Mouse (Mus musculus): ENCODE data around the gene Spata31d1d. TPM values are rescaled to one million over a fixed set of nuclear protein-coding genes. Genes with fewer than 3 reads are reported as not detected.
"Not testable (repeated sequence)": the region's sequence is repeated elsewhere in the genome, so short reads cannot be mapped to it uniquely, and the experiment has no call there.

Gene Spata31d1d
- polyA plus RNA-seq, 1 experiment from 2014 or later, result not detected

DNA sequence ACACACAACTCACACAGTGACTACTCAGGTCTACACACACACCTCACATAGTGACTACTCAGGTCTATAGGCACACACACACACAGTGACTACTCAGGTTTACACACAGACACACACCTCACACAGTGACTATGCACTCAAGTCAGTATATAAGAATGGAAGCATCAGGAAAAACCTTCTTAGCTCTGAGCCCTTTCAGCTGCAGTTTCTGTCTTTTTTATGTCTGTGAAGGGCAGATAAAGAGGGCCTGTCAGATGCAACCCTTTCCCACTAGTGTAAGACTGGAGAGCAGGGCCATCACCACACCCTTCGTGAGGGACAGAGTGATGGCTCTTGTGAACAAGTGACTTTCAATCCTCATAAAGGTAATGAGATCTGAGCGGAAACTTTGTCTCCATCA lies 6.9 kb upstream of the Spata31d1d start:
- no peak overlapping the region for H3K27ac ChIP-seq (ENCODE audit: low read depth, low read length)
- no peak for ATAC-seq
- H3K27me3 ChIP-seq (replicated peaks; ENCODE audit: control insufficient read depth, insufficient read depth, low read length), result no peaks in the 10 kb centered on the region
- no peaks in the 10 kb centered on the region for H3K9me3 ChIP-seq (ENCODE audit: control insufficient read depth)
- H3K9ac ChIP-seq (ENCODE audit: low read depth, low read length), result no peak overlapping the region
- H3K4me2 ChIP-seq (replicated peaks; ENCODE audit: low read depth), result no peak overlapping the region
- no peak for TF ChIP-seq CTCF (IDR thresholded peaks at IDR 0.05; ENCODE audit: low read depth)
- no peak overlapping the region for H3K4me3 ChIP-seq (ENCODE audit: low read depth, low read length)
- H3K4me1 ChIP-seq (replicated peaks; ENCODE audit: control insufficient read depth, insufficient read depth, low read length), result no peaks in the 10 kb centered on the region
- H3K36me3 ChIP-seq (ENCODE audit: control insufficient read depth, insufficient read depth), result no peaks in the 10 kb centered on the region
- WGBS, result 80% methylated on average over 2 of the region's 2 CpGs

DNA sequence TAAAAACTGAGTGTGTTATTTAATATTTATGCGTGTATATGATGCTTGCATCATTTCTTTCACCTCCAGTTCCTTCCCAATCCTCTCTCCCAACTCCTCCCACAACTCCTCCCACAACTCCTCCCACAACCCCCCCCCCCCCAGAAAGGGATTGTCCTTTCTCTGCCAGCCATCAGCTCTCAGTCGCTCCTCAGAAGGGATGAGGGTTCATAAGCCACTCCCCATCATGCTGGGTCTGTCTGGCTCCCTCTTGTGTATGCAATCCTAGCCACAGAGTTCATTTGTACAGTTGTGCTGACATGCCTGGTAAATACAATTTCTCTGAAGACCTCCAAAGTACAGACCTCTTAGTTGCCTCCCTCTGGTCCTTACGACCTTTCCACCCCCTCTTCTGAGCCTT lies 3.6 kb upstream of the Spata31d1d start:
- Histone ChIP-seq H3K4me3 (ENCODE audit: low read depth, low read length) (no peak overlapping the region), H3K27ac (ENCODE audit: low read depth, low read length) (no peak overlapping the region), H3K36me3 (ENCODE audit: control insufficient read depth, insufficient read depth) (no peaks in the 10 kb centered on the region), H3K27me3 (replicated peaks; ENCODE audit: control insufficient read depth, insufficient read depth, low read length) (no peaks in the 10 kb centered on the region), H3K4me2 (replicated peaks; ENCODE audit: low read depth) (no peak overlapping the region), H3K9me3 (ENCODE audit: control insufficient read depth) (no peaks in the 10 kb centered on the region), H3K4me1 (replicated peaks; ENCODE audit: control insufficient read depth, insufficient read depth, low read length) (no peaks in the 10 kb centered on the region), H3K9ac (ENCODE audit: low read depth, low read length) (no peak overlapping the region)
- peak; percentile 69 for ATAC-seq
- TF ChIP-seq CTCF (IDR thresholded peaks at IDR 0.05; ENCODE audit: low read depth), result peak; percentile 62
- WGBS, result 17% methylated on average over 3 of the region's 3 CpGs

DNA sequence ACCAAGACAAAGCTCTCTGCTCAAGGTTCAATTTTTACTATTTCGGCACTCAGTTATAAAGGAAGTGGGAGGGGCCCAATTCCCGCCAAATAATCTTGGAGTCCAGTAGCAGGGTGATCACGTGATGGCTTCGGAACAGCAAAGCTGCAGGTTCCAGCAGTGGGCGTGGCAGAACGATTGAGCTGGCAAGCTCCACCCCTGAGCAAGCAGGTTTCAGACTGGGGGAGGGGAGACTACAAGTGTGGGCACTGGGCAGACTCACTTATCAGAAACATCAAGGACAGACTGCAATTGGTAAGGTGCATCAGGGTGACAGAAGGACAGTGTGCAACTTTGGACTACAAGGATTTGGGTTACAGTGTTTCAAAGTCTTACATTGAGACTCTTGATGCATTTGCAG lies 2.8 kb upstream of the Spata31d1d start:
- H3K9ac ChIP-seq (ENCODE audit: low read depth, low read length); H3K27me3 ChIP-seq (replicated peaks; ENCODE audit: control insufficient read depth, insufficient read depth, low read length); ATAC-seq; H3K4me1 ChIP-seq (replicated peaks; ENCODE audit: control insufficient read depth, insufficient read depth, low read length); H3K9me3 ChIP-seq (ENCODE audit: control insufficient read depth); H3K27ac ChIP-seq (ENCODE audit: low read depth, low read length); H3K4me2 ChIP-seq (replicated peaks; ENCODE audit: low read depth); H3K36me3 ChIP-seq (ENCODE audit: control insufficient read depth, insufficient read depth); H3K4me3 ChIP-seq (ENCODE audit: low read depth, low read length): not testable (repeated sequence)
- 11% methylated on average over 6 of the region's 6 CpGs for WGBS

DNA sequence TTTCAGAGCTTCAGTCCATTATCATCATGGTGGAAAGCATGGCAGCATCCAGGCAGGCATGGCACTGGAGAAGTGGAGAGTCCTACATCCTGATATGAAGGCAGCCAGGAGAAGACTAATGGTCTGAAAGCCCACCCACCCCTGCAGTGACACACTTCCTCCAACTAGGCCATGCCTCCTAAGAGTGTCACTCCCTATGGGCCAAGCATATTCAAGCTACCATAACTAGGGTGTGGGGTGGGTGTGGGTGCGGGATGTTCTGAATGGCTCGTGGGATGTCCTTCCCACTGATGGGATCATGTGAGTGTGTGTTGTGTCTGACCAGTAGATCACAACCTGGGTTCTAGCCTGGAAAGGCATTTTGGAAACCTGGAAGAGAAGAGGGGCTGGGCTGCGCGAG lies 2.4 kb upstream of the Spata31d1d start:
- Histone ChIP-seq H3K9ac (ENCODE audit: low read depth, low read length) (no peak overlapping the region), H3K27ac (ENCODE audit: low read depth, low read length) (no peak overlapping the region), H3K36me3 (ENCODE audit: control insufficient read depth, insufficient read depth) (no peaks in the 10 kb centered on the region), H3K9me3 (ENCODE audit: control insufficient read depth) (no peaks in the 10 kb centered on the region), H3K4me3 (ENCODE audit: low read depth, low read length) (no peak overlapping the region), H3K4me1 (replicated peaks; ENCODE audit: control insufficient read depth, insufficient read depth, low read length) (no peaks in the 10 kb centered on the region), H3K4me2 (replicated peaks; ENCODE audit: low read depth) (no peak overlapping the region), H3K27me3 (replicated peaks; ENCODE audit: control insufficient read depth, insufficient read depth, low read length) (no peaks in the 10 kb centered on the region)
- no peak for TF ChIP-seq CTCF (IDR thresholded peaks at IDR 0.05; ENCODE audit: low read depth)
- ATAC-seq, result no peak; the same call in 1 of the 2 replicates
- 80% methylated on average over 2 of the region's 4 CpGs for WGBS

DNA sequence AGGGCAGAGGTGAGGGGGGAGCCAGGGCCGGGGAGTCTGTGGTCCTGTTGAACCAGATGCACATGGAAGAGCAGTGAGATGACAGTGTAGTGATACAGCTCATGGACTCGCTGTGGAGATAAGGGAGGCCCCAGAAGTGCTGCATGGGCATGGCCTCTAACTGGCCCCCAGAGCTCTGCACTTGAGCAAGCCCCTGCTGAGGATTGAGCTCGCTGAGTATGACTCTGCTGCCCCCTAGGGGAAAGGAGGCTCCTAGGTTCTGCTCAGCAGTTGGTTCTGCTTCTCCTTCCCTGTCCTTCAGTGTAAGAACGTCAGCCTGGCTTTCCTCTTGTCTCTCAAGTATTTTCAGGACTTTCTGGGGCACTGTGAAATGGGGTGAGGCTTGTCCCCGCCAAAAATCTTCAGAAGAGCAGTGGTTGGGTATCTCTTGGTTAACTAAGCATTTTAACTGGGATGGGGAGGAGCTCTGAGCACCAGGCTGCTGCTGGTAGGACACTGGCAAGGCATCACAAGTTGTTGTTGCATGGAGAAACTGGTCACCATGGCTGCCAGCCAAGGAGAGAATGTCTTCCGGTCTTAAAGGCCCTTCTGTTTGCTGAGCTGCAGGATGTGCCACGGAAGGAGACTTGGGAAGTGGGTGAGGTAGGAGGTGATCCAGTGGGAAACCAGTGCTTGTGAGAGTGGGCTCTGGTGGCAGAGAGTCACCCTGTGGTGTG lies 3.0 kb downstream of the Spata31d1d start:
- H3K9ac ChIP-seq (ENCODE audit: low read depth, low read length), result no peak overlapping the region
- no peak overlapping the region for H3K4me3 ChIP-seq (ENCODE audit: low read depth, low read length)
- no peaks in the 10 kb centered on the region for H3K9me3 ChIP-seq (ENCODE audit: control insufficient read depth)
- WGBS, result 21% methylated on average over 7 of the region's 7 CpGs
- H3K36me3 ChIP-seq (ENCODE audit: control insufficient read depth, insufficient read depth), result no peaks in the 10 kb centered on the region
- no peaks in the 10 kb centered on the region for H3K4me1 ChIP-seq (replicated peaks; ENCODE audit: control insufficient read depth, insufficient read depth, low read length)
- no peak overlapping the region for H3K27ac ChIP-seq (ENCODE audit: low read depth, low read length)
- peak; percentile 71 for ATAC-seq
- no peak overlapping the region for H3K4me2 ChIP-seq (replicated peaks; ENCODE audit: low read depth)
- H3K27me3 ChIP-seq (replicated peaks; ENCODE audit: control insufficient read depth, insufficient read depth, low read length), result no peaks in the 10 kb centered on the region
- peak; percentile 98 for TF ChIP-seq CTCF (IDR thresholded peaks at IDR 0.05; ENCODE audit: low read depth)

DNA sequence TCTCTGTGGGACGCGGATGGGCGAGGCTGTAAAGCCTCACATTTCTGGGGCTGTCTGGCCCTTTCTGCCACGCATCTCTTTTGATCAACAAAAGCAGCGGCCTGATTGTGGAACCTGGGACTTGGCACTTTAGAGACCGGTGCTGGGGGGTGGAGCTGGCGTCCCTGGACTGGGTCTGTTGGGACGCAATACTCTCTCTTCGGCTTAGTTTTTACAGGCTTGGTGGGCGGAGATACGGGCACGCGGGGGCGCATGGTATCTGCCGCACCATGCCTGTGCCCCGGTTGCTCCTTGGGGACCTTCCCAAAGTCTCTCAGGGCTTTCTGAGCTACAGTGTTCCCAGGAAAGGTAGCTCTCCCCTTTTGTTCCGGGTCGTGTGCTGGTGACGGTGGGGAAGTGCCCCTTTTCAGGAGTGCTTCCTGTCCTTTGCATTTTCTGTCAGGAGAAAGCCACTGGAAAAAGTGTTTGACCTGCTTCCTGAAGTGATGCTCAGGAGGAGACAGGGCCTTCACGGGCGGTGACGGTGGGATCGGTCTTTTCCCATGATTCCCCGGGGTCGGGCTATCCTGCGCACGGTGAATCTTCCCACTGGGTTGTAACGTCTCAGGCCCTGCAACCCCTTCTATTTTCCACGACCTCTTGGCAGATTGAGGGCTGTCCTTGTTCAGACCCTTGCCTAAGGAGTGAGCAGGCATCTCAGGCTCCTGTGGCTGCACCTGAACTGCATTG lies 5.2 kb downstream of the Spata31d1d start:
- TF ChIP-seq CTCF (IDR thresholded peaks at IDR 0.05; ENCODE audit: low read depth), result no peak
- no peak overlapping the region for H3K27ac ChIP-seq (ENCODE audit: low read depth, low read length)
- no peaks in the 10 kb centered on the region for H3K9me3 ChIP-seq (ENCODE audit: control insufficient read depth)
- H3K4me3 ChIP-seq (ENCODE audit: low read depth, low read length), result no peak overlapping the region
- no peaks in the 10 kb centered on the region for H3K27me3 ChIP-seq (replicated peaks; ENCODE audit: control insufficient read depth, insufficient read depth, low read length)
- ATAC-seq, result no peak
- no peaks in the 10 kb centered on the region for H3K4me1 ChIP-seq (replicated peaks; ENCODE audit: control insufficient read depth, insufficient read depth, low read length)
- H3K36me3 ChIP-seq (ENCODE audit: control insufficient read depth, insufficient read depth), result no peaks in the 10 kb centered on the region
- WGBS, result 43% methylated on average over 29 of the region's 29 CpGs
- H3K4me2 ChIP-seq (replicated peaks; ENCODE audit: low read depth), result peak overlapping the region; percentile 21; the same call in 1 of the 2 replicates
- no peak overlapping the region for H3K9ac ChIP-seq (ENCODE audit: low read depth, low read length)

DNA sequence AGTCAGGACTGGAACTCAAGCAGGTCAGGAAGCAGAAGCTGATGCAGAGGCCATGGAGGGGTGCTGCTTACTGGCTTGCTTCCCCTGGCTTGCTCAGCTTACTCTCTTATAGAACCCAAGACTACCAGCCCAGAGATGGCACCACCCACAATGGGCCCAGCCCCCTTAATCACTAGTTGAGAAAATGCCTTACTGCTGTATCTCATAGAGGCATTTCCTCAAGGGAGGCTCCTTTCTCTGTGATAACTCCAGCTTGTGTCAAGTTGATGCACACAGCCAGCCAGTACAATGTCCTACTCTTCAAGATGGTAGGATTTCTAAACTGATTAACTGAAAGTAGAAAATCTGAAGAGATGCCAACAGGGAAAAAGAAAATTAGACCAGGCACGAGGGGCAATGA lies 9.5 kb downstream of the Spata31d1d start:
- not testable (repeated sequence) for ATAC-seq; H3K27ac ChIP-seq (ENCODE audit: low read depth, low read length); H3K27me3 ChIP-seq (replicated peaks; ENCODE audit: control insufficient read depth, insufficient read depth, low read length); H3K9me3 ChIP-seq (ENCODE audit: control insufficient read depth); H3K4me3 ChIP-seq (ENCODE audit: low read depth, low read length); H3K36me3 ChIP-seq (ENCODE audit: control insufficient read depth, insufficient read depth); H3K9ac ChIP-seq (ENCODE audit: low read depth, low read length); H3K4me1 ChIP-seq (replicated peaks; ENCODE audit: control insufficient read depth, insufficient read depth, low read length); H3K4me2 ChIP-seq (replicated peaks; ENCODE audit: low read depth)
- WGBS, result 89% methylated on average over 1 of the region's 1 CpGs

All from intestine, postnatal 0 days (tissue).